Mouse (Mus musculus): ENCODE measurements around the gene Uba6. TPM values are rescaled to one million over a fixed set of nuclear protein-coding genes. Genes with fewer than 3 reads are reported as not detected.

Uba6 gene
- polyA plus RNA-seq, 1 experiment: 2.9 TPM

- H3K36me3 ChIP-seq (ENCODE audit: control insufficient read depth, insufficient read depth): no peaks in the 10 kb centered on the region
- no peaks in the 10 kb centered on the region for H3K79me3 ChIP-seq (ENCODE audit: low read depth)
- H3K79me2 ChIP-seq (ENCODE audit: control insufficient read depth, insufficient read depth): no peaks in the 10 kb centered on the region
- H3K4me3 ChIP-seq (ENCODE audit: insufficient read depth, poor library complexity, severe bottlenecking): no peak within 1 kb of the TSS
- no peak within 1 kb of the TSS for H3ac ChIP-seq (ENCODE audit: control insufficient read depth, insufficient read length, low read depth)
- H3K27me3 ChIP-seq (ENCODE audit: control insufficient read depth, insufficient read depth, insufficient read length): no peaks in the 10 kb centered on the region
- TF ChIP-seq CEBPB (IDR thresholded peaks at IDR 0.05; ENCODE audit: low read depth) (no peak), CTCF (IDR thresholded peaks at IDR 0.05; ENCODE audit: control insufficient read depth, insufficient read depth, insufficient read length) (no peak), FOSL1 (IDR thresholded peaks at IDR 0.05; ENCODE audit: insufficient read depth, low read length, poor library complexity, severe bottlenecking) (no peak), MYOD1 (IDR thresholded peaks at IDR 0.05; ENCODE audit: control insufficient read depth, insufficient read length, low read depth) (no peak), USF1 (IDR thresholded peaks at IDR 0.05; ENCODE audit: low read depth) (no peak), MYOG (IDR thresholded peaks at IDR 0.05; ENCODE audit: control insufficient read depth, extremely low read depth, insufficient read length) (no peak), MAX (IDR thresholded peaks at IDR 0.05) (no peak)
Observed at GRCm38 (mm10) chr5:86071538-86071937, 101.1 kb downstream of the Uba6 start, which contains the start of gene Stap1. Gene Stap1 (plus strand): TSS chr5:86071746.

- H3K79me2 ChIP-seq (ENCODE audit: control insufficient read depth, insufficient read depth): peaks cover 11% of the 10 kb centered on the region
- peaks cover 8% of the 10 kb centered on the region for H3K79me3 ChIP-seq (ENCODE audit: low read depth)
- no peak overlapping the region for H3ac ChIP-seq (ENCODE audit: control insufficient read depth, insufficient read length, low read depth)
- H3K4me3 ChIP-seq (ENCODE audit: insufficient read depth, poor library complexity, severe bottlenecking): no peak overlapping the region
- H3K36me3 ChIP-seq (ENCODE audit: control insufficient read depth, insufficient read depth): no peaks in the 10 kb centered on the region
- no peaks in the 10 kb centered on the region for H3K27me3 ChIP-seq (ENCODE audit: control insufficient read depth, insufficient read depth, insufficient read length)
- TF ChIP-seq MYOG (IDR thresholded peaks at IDR 0.05; ENCODE audit: control insufficient read depth, extremely low read depth, insufficient read length): no peak
- no peak for TF ChIP-seq CTCF (IDR thresholded peaks at IDR 0.05; ENCODE audit: control insufficient read depth, insufficient read depth, insufficient read length)
- TF ChIP-seq MYOD1 (IDR thresholded peaks at IDR 0.05; ENCODE audit: control insufficient read depth, insufficient read length, low read depth): no peak
- TF ChIP-seq FOSL1 (IDR thresholded peaks at IDR 0.05; ENCODE audit: insufficient read depth, low read length, poor library complexity, severe bottlenecking): no peak
- TF ChIP-seq USF1 (IDR thresholded peaks at IDR 0.05; ENCODE audit: low read depth): no peak
- TF ChIP-seq CEBPB (IDR thresholded peaks at IDR 0.05; ENCODE audit: low read depth): no peak
- TF ChIP-seq MAX (IDR thresholded peaks at IDR 0.05): no peak
Observed at GRCm38 (mm10) chr5:86069121-86069520, 103.5 kb downstream of the Uba6 start.

GRCm38 (mm10) chr5:86068451-86068850 is 104.2 kb downstream of the Uba6 start:
- H3K4me3 ChIP-seq (ENCODE audit: insufficient read depth, poor library complexity, severe bottlenecking): no peak overlapping the region

GRCm38 (mm10) chr5:86066551-86066929 is 106.1 kb downstream of the Uba6 start:
- TF ChIP-seq MAX (IDR thresholded peaks at IDR 0.05) (peak; percentile 42), CTCF (IDR thresholded peaks at IDR 0.05; ENCODE audit: control insufficient read depth, insufficient read depth, insufficient read length) (peak; percentile 62), CEBPB (IDR thresholded peaks at IDR 0.05; ENCODE audit: low read depth) (peak; percentile 14), FOSL1 (IDR thresholded peaks at IDR 0.05; ENCODE audit: insufficient read depth, low read length, poor library complexity, severe bottlenecking) (no peak), MYOG (IDR thresholded peaks at IDR 0.05; ENCODE audit: control insufficient read depth, extremely low read depth, insufficient read length) (no peak), USF1 (IDR thresholded peaks at IDR 0.05; ENCODE audit: low read depth) (no peak), MYOD1 (IDR thresholded peaks at IDR 0.05; ENCODE audit: control insufficient read depth, insufficient read length, low read depth) (no peak)
- Histone ChIP-seq H3K79me2 (ENCODE audit: control insufficient read depth, insufficient read depth) (peaks cover 36% of the 10 kb centered on the region), H3ac (ENCODE audit: control insufficient read depth, insufficient read length, low read depth) (peak overlapping the region; percentile 47), H3K4me3 (ENCODE audit: insufficient read depth, poor library complexity, severe bottlenecking) (no peak overlapping the region), H3K27me3 (ENCODE audit: control insufficient read depth, insufficient read depth, insufficient read length) (no peaks in the 10 kb centered on the region), H3K36me3 (ENCODE audit: control insufficient read depth, insufficient read depth) (no peaks in the 10 kb centered on the region), H3K79me3 (ENCODE audit: low read depth) (peaks cover 29% of the 10 kb centered on the region)

More at GRCm38 (mm10) chr5:86068451-86068850, 104.2 kb downstream of the Uba6 start:
- Histone ChIP-seq H3K36me3 (ENCODE audit: control insufficient read depth, insufficient read depth) (no peaks in the 10 kb centered on the region), H3ac (ENCODE audit: control insufficient read depth, insufficient read length, low read depth) (no peak overlapping the region), H3K79me3 (ENCODE audit: low read depth) (peaks cover 14% of the 10 kb centered on the region), H3K79me2 (ENCODE audit: control insufficient read depth, insufficient read depth) (peaks cover 18% of the 10 kb centered on the region), H3K27me3 (ENCODE audit: control insufficient read depth, insufficient read depth, insufficient read length) (no peaks in the 10 kb centered on the region)
- TF ChIP-seq CEBPB (IDR thresholded peaks at IDR 0.05; ENCODE audit: low read depth): no peak
- TF ChIP-seq FOSL1 (IDR thresholded peaks at IDR 0.05; ENCODE audit: insufficient read depth, low read length, poor library complexity, severe bottlenecking): no peak
- TF ChIP-seq MYOD1 (IDR thresholded peaks at IDR 0.05; ENCODE audit: control insufficient read depth, insufficient read length, low read depth): no peak
- no peak for TF ChIP-seq CTCF (IDR thresholded peaks at IDR 0.05; ENCODE audit: control insufficient read depth, insufficient read depth, insufficient read length)
- TF ChIP-seq MAX (IDR thresholded peaks at IDR 0.05): no peak
- TF ChIP-seq MYOG (IDR thresholded peaks at IDR 0.05; ENCODE audit: control insufficient read depth, extremely low read depth, insufficient read length): no peak
- no peak for TF ChIP-seq USF1 (IDR thresholded peaks at IDR 0.05; ENCODE audit: low read depth)

GRCm38 (mm10) chr5:86065876-86066550 is 106.6 kb downstream of the Uba6 start:
- Histone ChIP-seq H3K79me3 (ENCODE audit: low read depth) (peaks cover 32% of the 10 kb centered on the region), H3K36me3 (ENCODE audit: control insufficient read depth, insufficient read depth) (no peaks in the 10 kb centered on the region), H3ac (ENCODE audit: control insufficient read depth, insufficient read length, low read depth) (no peak overlapping the region), H3K79me2 (ENCODE audit: control insufficient read depth, insufficient read depth) (peaks cover 40% of the 10 kb centered on the region), H3K4me3 (ENCODE audit: insufficient read depth, poor library complexity, severe bottlenecking) (peak overlapping the region; percentile 6), H3K27me3 (ENCODE audit: control insufficient read depth, insufficient read depth, insufficient read length) (no peaks in the 10 kb centered on the region)
- TF ChIP-seq CEBPB (IDR thresholded peaks at IDR 0.05; ENCODE audit: low read depth) (no peak), USF1 (IDR thresholded peaks at IDR 0.05; ENCODE audit: low read depth) (peak; percentile 87)
